Mouse (Mus musculus) kidney, postnatal 36 days (tissue): Measurements from ENCODE around the gene Etfa.
A peak's percentile ranks its signal among the peaks of the same experiment; 100 is the strongest.

Experiments
- DNase-seq, 2 experiments: peaks; one replicate each; pipeline ENCODE4 v3.0.0; 2021 to 2022; ENCODE audit warnings: mixed read lengths in 2 of 2

The Etfa gene

GRCm38 (mm10) chr9:55512027-55512543 lies at the start of gene Etfa:
TSS of gene Etfa (minus strand) at chr9:55512243.
- peak; percentile 98 for DNase-seq

GRCm38 (mm10) chr9:55560960-55561359 lies 48.9 kb upstream of the Etfa start:
- DNase-seq: no peak

- DNase-seq: peak in 1 of 2 experiments; percentile 4
Observed at GRCm38 (mm10) chr9:55554986-55555385, 42.9 kb upstream of the Etfa start.

GRCm38 (mm10) chr9:55549302-55549890 lies 37.4 kb upstream of the Etfa start:
- no peak for DNase-seq

GRCm38 (mm10) chr9:55548871-55549270 lies 36.8 kb upstream of the Etfa start:
- no peak for DNase-seq

- peak; percentile 40 to 70 for DNase-seq
Observed at GRCm38 (mm10) chr9:55546176-55547010, 34.4 kb upstream of the Etfa start.

- DNase-seq: peak in 1 of 2 experiments; percentile 22
Observed at GRCm38 (mm10) chr9:55545556-55546175, 33.6 kb upstream of the Etfa start.

GRCm38 (mm10) chr9:55544861-55545555 lies 33.0 kb upstream of the Etfa start:
- DNase-seq: peak in 1 of 2 experiments; percentile 48

GRCm38 (mm10) chr9:55543703-55544401 lies 31.8 kb upstream of the Etfa start:
- DNase-seq: no peak

GRCm38 (mm10) chr9:55543336-55543702 lies 31.3 kb upstream of the Etfa start:
- peak in 1 of 2 experiments; percentile 27 for DNase-seq

GRCm38 (mm10) chr9:55542366-55543325 lies 30.6 kb upstream of the Etfa start:
- peak in 1 of 2 experiments; percentile 28 for DNase-seq

GRCm38 (mm10) chr9:55541681-55542365 lies 29.8 kb upstream of the Etfa start:
- peak in 1 of 2 experiments; percentile 50 for DNase-seq

- DNase-seq: peak in 1 of 2 experiments; percentile 46
Observed at GRCm38 (mm10) chr9:55540888-55541287, 28.8 kb upstream of the Etfa start.

- DNase-seq: peak in 1 of 2 experiments; percentile 7
Observed at GRCm38 (mm10) chr9:55540391-55540770, 28.3 kb upstream of the Etfa start.

GRCm38 (mm10) chr9:55539661-55540390 lies 27.8 kb upstream of the Etfa start:
- DNase-seq: peak in 1 of 2 experiments; percentile 37

- no peak for DNase-seq
Observed at GRCm38 (mm10) chr9:55539006-55539405, 27.0 kb upstream of the Etfa start.

GRCm38 (mm10) chr9:55538377-55538776 lies 26.3 kb upstream of the Etfa start, which contains the start of gene Isl2:
TSS of gene Isl2 (plus strand) at chr9:55538672.
- peak in 1 of 2 experiments; percentile 35 for DNase-seq

- peak; percentile 55 to 85 for DNase-seq
Observed at GRCm38 (mm10) chr9:55535907-55536306, 23.9 kb upstream of the Etfa start.

GRCm38 (mm10) chr9:55525716-55526115 lies 13.7 kb upstream of the Etfa start:
- peak in 1 of 2 experiments; percentile 46 for DNase-seq
